Mouse (Mus musculus) forebrain, embryonic 12.5 days (tissue): Measurements from ENCODE around the gene Defb28. TPM values are rescaled to one million over a fixed set of nuclear protein-coding genes. Genes with fewer than 3 reads are reported as not detected.

ENCODE experiments used
- ATAC-seq: fragments of 200-750 bp; cut with Nextera tagmentation; 2 replicates; pipeline ENCODE4 v1.8.0; 2017; ENCODE audit warnings: moderate TSS enrichment; ENCODE audit not compliant: low FRiP score
- H3K27ac ChIP-seq: fragments of 300-500 bp; sonication (generic); 2 replicates; pipeline ENCODE4 v1.5.1; 2016; ENCODE audit warnings: mild to moderate bottlenecking
- H3K27me3 ChIP-seq: fragments of 300-500 bp; sonication (generic); 2 replicates; pipeline ENCODE4 v1.6.1; 2016; ENCODE audit warnings: mild to moderate bottlenecking
- H3K36me3 ChIP-seq: fragments of 300-500 bp; sonication (generic); replicated peaks from 2 replicates; pipeline ENCODE4 v1.6.1; 2016; ENCODE audit warnings: mild to moderate bottlenecking
- H3K4me1 ChIP-seq: fragments of 300-500 bp; sonication (generic); 2 replicates; pipeline ENCODE4 v1.6.1; 2016
- H3K4me2 ChIP-seq: fragments of 300-500 bp; sonication (generic); 2 replicates; pipeline ENCODE4 v1.6.1; 2016; ENCODE audit warnings: mild to moderate bottlenecking, moderate library complexity
- H3K4me3 ChIP-seq: fragments of 300-500 bp; sonication (generic); replicated peaks from 2 replicates; pipeline ENCODE4 v1.5.1; 2016; ENCODE audit warnings: mild to moderate bottlenecking
- H3K9ac ChIP-seq: fragments of 300-500 bp; sonication (generic); 2 replicates; pipeline ENCODE4 v1.6.1; 2016; ENCODE audit warnings: mild to moderate bottlenecking
- H3K9me3 ChIP-seq: fragments of 300-500 bp; sonication (generic); 2 replicates; pipeline ENCODE4 v1.6.1; 2016
- WGBS: fragments of 180-500 bp; shearing (Covaris S2); methylation state at CpG from one replicate; pipeline ENCODE4 v1.1.7; 2016; 5-methylcytosine and 5-hydroxymethylcytosine counted together
- polyA plus RNA-seq: library from polyadenylated mRNA; unstranded; fragments of >200 nt; fragmentation: Nextera tagmentation; extraction: Ambion mirVana; gene quantifications from 2 replicates; pipeline ENCODE4 v1.2.1, GENCODE M21; 2016

Gene Defb28
- polyA plus RNA-seq, 1 experiment from 2014 or later: not detected

GRCm38 (mm10) chr2:152570313-152570712, 52.3 kb downstream of the Defb28 start:
- H3K4me2 ChIP-seq: no peak overlapping the region
- H3K36me3 ChIP-seq: no peaks in the 10 kb centered on the region
- H3K27ac ChIP-seq: no peak overlapping the region
- no peaks in the 10 kb centered on the region for H3K9me3 ChIP-seq
- ATAC-seq: no peak
- no peaks in the 10 kb centered on the region for H3K4me1 ChIP-seq
- H3K9ac ChIP-seq: no peak overlapping the region
- no peak overlapping the region for H3K4me3 ChIP-seq
- no peaks in the 10 kb centered on the region for H3K27me3 ChIP-seq
- 84% methylated on average over 6 of the region's 6 CpGs for WGBS

Other genes with a start within 250 kb of the Defb28 start
- gene Tbc1d20, start 224.4 kb upstream of the Defb28 start, polyA plus RNA-seq: 32.3 and 34.8 TPM in 2 replicates
- gene Rbck1, start 185.6 kb upstream of the Defb28 start, polyA plus RNA-seq: 93.1 and 98.4 TPM in 2 replicates
- gene Trib3, start 174.2 kb upstream of the Defb28 start, polyA plus RNA-seq: 1.6 and 2.8 TPM in 2 replicates
- gene Nrsn2, start 141.6 kb upstream of the Defb28 start, polyA plus RNA-seq: 11.1 and 12.4 TPM in 2 replicates
- gene Sox12, start 120.2 kb upstream of the Defb28 start, polyA plus RNA-seq: 16.3 and 19.3 TPM in 2 replicates
- gene Zcchc3, start 103.2 kb upstream of the Defb28 start, polyA plus RNA-seq: 55.2 and 55.9 TPM in 2 replicates
- gene 6820408C15Rik, start 102.7 kb upstream of the Defb28 start, polyA plus RNA-seq: 1.2 and 1.7 TPM in 2 replicates
- not detected in 2 replicates for gene Defb23, start 53.6 kb upstream of the Defb28 start, polyA plus RNA-seq
- gene Defb20, start 41.2 kb upstream of the Defb28 start, polyA plus RNA-seq: not detected in 2 replicates
- gene Defb22, start 28.1 kb upstream of the Defb28 start, polyA plus RNA-seq: not detected in 2 replicates
- not detected in 2 replicates for gene Defb26, start 6.6 kb upstream of the Defb28 start, polyA plus RNA-seq
- gene Defb29, start 21.8 kb downstream of the Defb28 start, polyA plus RNA-seq: not detected in 2 replicates
- not detected in 2 replicates for gene Gm17416, start 51.1 kb downstream of the Defb28 start, polyA plus RNA-seq
- gene Defb21, start 54.5 kb downstream of the Defb28 start, polyA plus RNA-seq: not detected in 2 replicates
- not detected in 2 replicates for gene Defb19, start 62.1 kb downstream of the Defb28 start, polyA plus RNA-seq
- gene Defb45, start 81.1 kb downstream of the Defb28 start, polyA plus RNA-seq: not detected in 2 replicates
- gene Defb36, start 86.1 kb downstream of the Defb28 start, polyA plus RNA-seq: not detected in 2 replicates
- gene Defb25, start 104.8 kb downstream of the Defb28 start, polyA plus RNA-seq: not detected in 2 replicates
- 0.26 and 0.38 TPM in 2 replicates for gene Rem1, start 108.7 kb downstream of the Defb28 start, polyA plus RNA-seq
- 128 and 131 TPM in 2 replicates for gene H13, start 151.2 kb downstream of the Defb28 start, polyA plus RNA-seq
- gene Mcts2, start 168.8 kb downstream of the Defb28 start, polyA plus RNA-seq: 39.5 and 41.2 TPM in 2 replicates
- gene Id1, start 218.0 kb downstream of the Defb28 start, polyA plus RNA-seq: 37.9 and 48.5 TPM in 2 replicates
- gene Cox4i2, start 235.9 kb downstream of the Defb28 start, polyA plus RNA-seq: 3.1 and 3.6 TPM in 2 replicates